Mouse (Mus musculus): ENCODE data around the gene Tepsin. TPM values are rescaled to one million over a fixed set of nuclear protein-coding genes. Genes with fewer than 3 reads are reported as not detected.

Gene Tepsin
- polyA plus RNA-seq, 1 experiment from 2014 or later, result 20.5 TPM

DNA sequence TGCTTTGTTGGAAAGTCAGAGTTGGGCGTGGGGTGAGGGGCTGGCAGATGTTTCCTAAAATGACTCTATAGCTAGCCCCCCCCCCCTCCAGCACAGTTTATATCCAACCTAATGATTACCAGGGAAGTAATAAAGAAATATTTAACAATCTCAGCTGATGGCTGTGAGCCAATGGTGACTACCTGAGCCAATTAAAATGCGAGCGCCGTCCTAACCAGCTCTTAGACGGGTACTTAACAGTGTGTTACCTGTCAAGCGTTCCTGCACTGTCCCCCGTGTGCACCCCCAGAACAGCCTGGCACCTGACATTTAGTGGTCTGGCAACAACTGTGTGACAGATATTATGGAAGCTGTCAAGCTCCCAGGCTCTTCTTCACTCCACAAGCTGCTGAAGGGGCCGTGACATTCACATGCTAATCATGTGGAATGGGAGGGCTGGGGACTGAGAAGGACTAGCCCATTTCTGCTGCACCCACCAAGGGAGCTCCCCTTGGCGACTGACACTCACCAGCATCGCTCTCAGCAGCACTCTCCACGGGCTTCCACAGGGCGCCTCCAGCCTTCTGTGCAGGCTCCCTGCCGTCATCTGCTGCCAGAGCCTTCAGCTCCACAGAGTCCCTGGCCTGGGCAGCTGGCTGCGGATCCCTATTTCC, 11.2 kb upstream of the Tepsin start:
- H3K36me3 ChIP-seq, result peaks cover 68% of the 10 kb centered on the region

DNA sequence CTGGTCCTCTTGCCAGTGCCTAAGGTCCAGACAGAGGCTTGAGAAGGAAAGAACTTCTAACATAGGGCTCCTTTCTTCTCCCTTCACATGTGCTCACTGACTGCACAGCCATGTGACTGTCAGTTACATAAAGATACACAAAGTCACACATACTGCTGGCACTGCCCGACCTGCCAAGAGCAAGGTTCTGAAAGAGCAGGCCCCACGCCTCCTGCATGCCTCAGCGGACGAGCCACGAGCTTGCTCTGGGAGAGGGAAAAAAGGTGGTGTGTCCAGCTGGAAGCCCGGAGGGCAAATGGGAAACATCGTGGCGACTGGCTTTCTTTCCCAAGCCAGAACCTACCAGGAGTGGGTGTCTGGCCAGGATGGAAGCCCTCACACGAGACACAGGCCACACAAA, 9.3 kb upstream of the Tepsin start:
- Histone ChIP-seq H3K9me3 (no peaks in the 10 kb centered on the region), H3K27ac (no peak overlapping the region), H3K4me3 (no peak overlapping the region), H3K4me1 (peaks cover 7% of the 10 kb centered on the region), H3K27me3 (no peaks in the 10 kb centered on the region), H3K4me2 (no peak overlapping the region), H3K36me3 (peaks cover 76% of the 10 kb centered on the region), H3K9ac (no peak overlapping the region)
- ATAC-seq (ENCODE audit: insufficient number of reproducible peaks, insufficient read depth, low FRiP score, low TSS enrichment, low read depth), result no peak
- 77% methylated on average over 9 of the region's 9 CpGs for WGBS

More for the DNA sequence above, 11.2 kb upstream of the Tepsin start:
- Histone ChIP-seq H3K9me3 (no peaks in the 10 kb centered on the region), H3K27me3 (no peaks in the 10 kb centered on the region), H3K27ac (no peak overlapping the region), H3K9ac (no peak overlapping the region), H3K4me3 (no peak overlapping the region), H3K4me1 (peaks cover 14% of the 10 kb centered on the region), H3K4me2 (no peak overlapping the region)
- 77% methylated on average over 14 of the region's 14 CpGs for WGBS
- no peak for ATAC-seq (ENCODE audit: insufficient number of reproducible peaks, insufficient read depth, low FRiP score, low TSS enrichment, low read depth)

GRCm38 (mm10) chr11:120107026-120107425, 8.5 kb upstream of the Tepsin start:
- no peaks in the 10 kb centered on the region for H3K9me3 ChIP-seq
- H3K27me3 ChIP-seq, result no peaks in the 10 kb centered on the region
- no peak for ATAC-seq (ENCODE audit: insufficient number of reproducible peaks, insufficient read depth, low FRiP score, low TSS enrichment, low read depth)
- H3K27ac ChIP-seq, result no peak overlapping the region
- H3K9ac ChIP-seq, result no peak overlapping the region
- no peak overlapping the region for H3K4me3 ChIP-seq
- H3K4me1 ChIP-seq, result no peaks in the 10 kb centered on the region
- H3K36me3 ChIP-seq, result peaks cover 73% of the 10 kb centered on the region
- WGBS, result 73% methylated on average over 2 of the region's 2 CpGs
- no peak overlapping the region for H3K4me2 ChIP-seq

DNA sequence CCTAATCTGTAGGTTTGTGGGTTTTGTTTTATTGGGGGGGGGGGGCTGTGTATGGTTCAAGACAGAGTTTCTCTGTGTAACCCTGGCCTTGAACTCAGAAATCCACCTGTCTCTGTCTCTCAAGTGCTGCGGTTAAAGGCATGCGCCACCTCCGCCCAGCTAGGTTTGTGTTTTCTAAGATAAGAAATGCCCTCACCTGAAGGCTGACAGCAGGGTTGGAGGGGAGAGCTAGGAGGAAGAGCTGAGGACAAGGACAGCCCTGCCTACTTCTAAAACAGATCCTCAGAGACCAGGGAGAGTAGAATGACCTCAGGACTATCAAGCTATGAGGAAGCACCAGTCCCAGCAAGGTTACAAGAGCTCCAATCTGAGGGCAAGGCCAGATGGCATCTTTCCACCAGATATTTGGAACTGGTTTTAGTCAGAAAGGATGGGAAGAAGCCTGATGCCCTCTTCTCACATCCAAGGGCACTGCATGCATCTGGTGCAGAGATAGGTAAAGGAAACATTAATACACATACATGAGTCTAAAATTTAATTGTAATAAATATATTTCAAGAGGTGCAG, 5.0 kb upstream of the Tepsin start:
- Histone ChIP-seq H3K4me3 (no peak overlapping the region), H3K9ac (no peak overlapping the region), H3K27me3 (no peaks in the 10 kb centered on the region), H3K36me3 (peaks cover 55% of the 10 kb centered on the region), H3K4me1 (peaks cover 10% of the 10 kb centered on the region), H3K4me2 (no peak overlapping the region), H3K27ac (no peak overlapping the region), H3K9me3 (no peaks in the 10 kb centered on the region)
- WGBS, result 94% methylated on average over 3 of the region's 3 CpGs
- ATAC-seq (ENCODE audit: insufficient number of reproducible peaks, insufficient read depth, low FRiP score, low TSS enrichment, low read depth), result no peak

- no peak overlapping the region for H3K9ac ChIP-seq
- WGBS, result 6% methylated on average over 3 of the region's 3 CpGs
- H3K9me3 ChIP-seq, result no peaks in the 10 kb centered on the region
- no peak for ATAC-seq (ENCODE audit: insufficient number of reproducible peaks, insufficient read depth, low FRiP score, low TSS enrichment, low read depth)
- H3K4me3 ChIP-seq, result no peak overlapping the region
- H3K27me3 ChIP-seq, result no peaks in the 10 kb centered on the region
- H3K4me1 ChIP-seq, result peaks cover 21% of the 10 kb centered on the region
- H3K27ac ChIP-seq, result no peak overlapping the region
- peaks cover 43% of the 10 kb centered on the region for H3K36me3 ChIP-seq
- H3K4me2 ChIP-seq, result no peak overlapping the region
Observed at GRCm38 (mm10) chr11:120101036-120101435, 2.5 kb upstream of the Tepsin start.

DNA sequence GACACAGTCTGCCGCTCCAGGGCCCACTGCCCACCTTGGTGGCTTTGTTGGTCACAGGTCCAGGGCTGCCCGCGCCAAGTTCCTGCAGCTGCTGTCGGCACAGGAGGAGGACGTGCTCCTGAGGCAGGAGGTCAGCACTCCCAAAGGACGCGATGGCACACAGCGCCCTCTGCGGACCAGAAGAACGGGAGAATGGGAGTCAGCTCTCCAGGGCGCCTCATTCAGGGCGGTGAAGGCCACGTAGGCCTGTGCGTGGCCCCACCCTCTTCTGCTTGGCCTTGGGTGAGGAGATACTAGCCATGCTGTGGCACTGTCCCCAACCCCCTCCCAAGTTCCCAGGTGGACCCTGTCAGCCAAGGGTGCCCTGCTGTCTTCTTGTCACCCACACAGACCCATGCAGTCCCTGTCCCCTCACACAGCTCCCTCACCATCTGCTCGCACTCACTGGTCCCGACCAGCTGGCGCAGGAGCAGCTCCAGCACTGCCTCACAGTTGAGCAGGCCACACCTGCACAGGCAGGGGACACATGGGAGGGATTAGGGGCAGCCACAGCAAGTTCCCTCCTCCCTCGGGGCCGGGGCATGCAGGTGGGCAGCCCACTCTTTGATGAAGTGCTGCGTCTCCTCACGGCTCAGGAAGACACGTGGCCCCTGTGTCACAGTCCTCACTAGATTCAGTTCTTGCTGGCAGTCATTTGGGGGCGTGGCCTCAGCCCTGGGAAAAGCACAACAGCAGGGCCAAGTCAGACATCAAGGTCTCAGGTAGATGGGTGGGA, 5.5 kb downstream of the Tepsin start:
- no peak overlapping the region for H3K9ac ChIP-seq
- H3K27me3 ChIP-seq, result no peaks in the 10 kb centered on the region
- H3K36me3 ChIP-seq, result peaks cover 64% of the 10 kb centered on the region
- no peak overlapping the region for H3K4me3 ChIP-seq
- H3K27ac ChIP-seq, result no peak overlapping the region
- 73% methylated on average over 23 of the region's 23 CpGs for WGBS
- peaks cover 8% of the 10 kb centered on the region for H3K4me1 ChIP-seq
- H3K9me3 ChIP-seq, result no peaks in the 10 kb centered on the region
- no peak for ATAC-seq (ENCODE audit: insufficient number of reproducible peaks, insufficient read depth, low FRiP score, low TSS enrichment, low read depth)
- H3K4me2 ChIP-seq, result no peak overlapping the region

GRCm38 (mm10) chr11:120090661-120091060, 7.9 kb downstream of the Tepsin start:
- no peak for ATAC-seq (ENCODE audit: insufficient number of reproducible peaks, insufficient read depth, low FRiP score, low TSS enrichment, low read depth)
- H3K9ac ChIP-seq, result no peak overlapping the region
- no peak overlapping the region for H3K4me3 ChIP-seq
- H3K36me3 ChIP-seq, result peaks cover 55% of the 10 kb centered on the region
- H3K4me1 ChIP-seq, result peaks cover 5% of the 10 kb centered on the region
- H3K27me3 ChIP-seq, result no peaks in the 10 kb centered on the region
- WGBS, result 91% methylated on average over 4 of the region's 4 CpGs
- H3K9me3 ChIP-seq, result no peaks in the 10 kb centered on the region
- no peak overlapping the region for H3K4me2 ChIP-seq
- no peak overlapping the region for H3K27ac ChIP-seq

DNA sequence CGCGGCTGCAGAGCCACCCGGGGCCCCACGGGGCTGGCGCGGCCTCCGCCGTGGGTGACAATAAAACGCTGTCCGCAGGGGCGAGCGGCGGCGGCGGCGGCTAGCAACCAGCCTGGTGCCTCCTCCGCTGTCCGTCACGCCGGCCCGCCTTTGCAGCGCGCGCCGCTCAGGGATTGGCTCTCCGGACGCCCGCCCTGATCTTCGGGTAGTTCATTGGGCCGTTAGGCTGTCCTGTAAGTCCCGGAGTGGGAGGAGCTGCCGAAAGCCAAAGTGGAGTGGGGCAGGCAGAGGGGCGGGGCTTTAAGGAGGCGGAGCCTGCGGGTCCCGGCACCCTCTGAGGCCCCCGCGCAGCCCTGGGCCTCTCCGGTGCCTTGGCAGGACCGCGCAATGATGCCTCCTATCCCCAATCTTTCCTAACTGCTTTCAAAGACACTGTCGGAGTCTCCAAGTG, 11.8 kb downstream of the Tepsin start, which contains the start of gene Cep131:
Gene Cep131 (minus strand): TSS at position 126 of the 451 bp plus-strand sequence.
- WGBS, result under 1% methylated on average over 41 of the region's 42 CpGs
- Histone ChIP-seq H3K36me3 (peaks cover 39% of the 10 kb centered on the region), H3K4me3 (peak within 1 kb of the TSS; percentile 94), H3K27me3 (no peaks in the 10 kb centered on the region), H3K4me2 (peak within 1 kb of the TSS; percentile 97), H3K4me1 (peaks cover 17% of the 10 kb centered on the region), H3K27ac (peak within 1 kb of the TSS; percentile 78), H3K9ac (peak within 1 kb of the TSS; percentile 94), H3K9me3 (no peaks in the 10 kb centered on the region)
- ATAC-seq (ENCODE audit: insufficient number of reproducible peaks, insufficient read depth, low FRiP score, low TSS enrichment, low read depth), result peak; percentile 98

- Histone ChIP-seq H3K4me2 (peak overlapping the region; percentile 97), H3K27ac (peak overlapping the region; percentile 78), H3K4me1 (peaks cover 17% of the 10 kb centered on the region), H3K36me3 (peaks cover 39% of the 10 kb centered on the region), H3K9ac (peak overlapping the region; percentile 94), H3K4me3 (peak overlapping the region; percentile 94), H3K27me3 (no peaks in the 10 kb centered on the region), H3K9me3 (no peaks in the 10 kb centered on the region)
- under 1% methylated on average over 25 of the region's 25 CpGs for WGBS
- ATAC-seq (ENCODE audit: insufficient number of reproducible peaks, insufficient read depth, low FRiP score, low TSS enrichment, low read depth), result peak; percentile 16; the same call in 1 of the 2 replicates
Observed at GRCm38 (mm10) chr11:120085891-120086627, 12.5 kb downstream of the Tepsin start.

GRCm38 (mm10) chr11:120080282-120080681, 18.2 kb downstream of the Tepsin start:
- Histone ChIP-seq H3K9ac (no peak overlapping the region), H3K27ac (no peak overlapping the region), H3K4me3 (no peak overlapping the region), H3K4me1 (peaks cover 16% of the 10 kb centered on the region), H3K9me3 (no peaks in the 10 kb centered on the region), H3K27me3 (no peaks in the 10 kb centered on the region), H3K36me3 (peaks cover 84% of the 10 kb centered on the region), H3K4me2 (no peak overlapping the region)
- no peak for ATAC-seq (ENCODE audit: insufficient number of reproducible peaks, insufficient read depth, low FRiP score, low TSS enrichment, low read depth)
- 82% methylated on average over 6 of the region's 6 CpGs for WGBS

DNA sequence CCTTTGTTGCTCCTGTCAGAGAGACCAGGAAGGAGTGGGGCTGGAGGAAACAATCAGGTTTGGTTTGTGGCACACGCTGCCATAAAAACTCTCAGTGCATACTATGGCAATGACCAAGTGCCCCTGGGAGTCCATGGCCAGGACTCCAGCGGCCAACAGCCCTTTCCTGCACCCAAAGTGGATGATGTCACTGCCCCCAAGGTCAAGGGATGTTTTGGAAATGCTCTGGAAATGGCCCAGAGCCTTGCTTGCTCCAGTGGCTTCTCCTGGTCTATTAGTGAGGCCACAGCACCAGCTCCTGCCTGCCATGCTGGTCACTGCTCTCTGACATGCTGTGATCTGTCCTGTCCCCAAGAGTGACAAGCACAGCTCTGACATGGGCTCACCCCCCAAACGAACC, 22.3 kb downstream of the Tepsin start:
- 79% methylated on average over 3 of the region's 3 CpGs for WGBS

More for the DNA sequence above, 22.3 kb downstream of the Tepsin start:
- no peak overlapping the region for H3K4me2 ChIP-seq
- no peak overlapping the region for H3K27ac ChIP-seq
- H3K9me3 ChIP-seq, result no peaks in the 10 kb centered on the region
- peaks cover 97% of the 10 kb centered on the region for H3K36me3 ChIP-seq
- no peaks in the 10 kb centered on the region for H3K27me3 ChIP-seq
- H3K9ac ChIP-seq, result 0 out of 2 replicates have a peak overlapping the region, but pooled peaks have one; percentile 36
- peaks cover 15% of the 10 kb centered on the region for H3K4me1 ChIP-seq
- no peak for ATAC-seq (ENCODE audit: insufficient number of reproducible peaks, insufficient read depth, low FRiP score, low TSS enrichment, low read depth)
- H3K4me3 ChIP-seq, result no peak overlapping the region
